24 mouse cellular contexts compared by ENCODE assay signal in the genomic region with DNA sequence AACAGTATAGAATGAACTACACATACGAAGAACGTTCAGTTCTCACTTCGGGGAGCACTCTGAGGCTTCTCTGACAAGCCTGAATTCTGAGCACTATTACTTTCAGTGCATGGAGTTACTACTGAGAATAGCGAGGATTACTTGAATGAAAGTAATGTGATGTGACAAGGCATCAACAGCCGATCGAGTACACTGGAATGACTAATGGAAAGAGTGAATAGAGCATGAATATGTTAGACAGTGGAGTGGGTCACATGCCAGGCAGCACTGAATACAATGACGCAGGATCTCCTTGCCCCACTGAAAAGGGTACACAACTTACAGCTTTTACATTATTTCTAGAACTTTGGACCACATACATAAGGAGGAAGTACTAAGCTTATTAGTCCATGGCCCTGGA.
A peak's percentile ranks its signal among the peaks of the same experiment; 100 is the strongest.
DNase-seq lines count a peak whose midpoint lies in the region; ATAC-seq and TF ChIP-seq lines count a peak whose summit lies in the region.
"Had no signal": no experiment of that assay in that cellular context is flagged by ENCODE, and none has a peak within 500 bp of the region (broad histone marks: within the 10 kb centered on the region; RNA-seq: fewer than 3 reads in every experiment).

No protein-coding gene starts in this region.

- H3K27ac ChIP-seq in midbrain, embryonic 12.5 days (replicated peaks), result no peak overlapping the region
- no peak overlapping the region for H3K27ac ChIP-seq in midbrain, embryonic 16.5 days (ENCODE audit: low read length)
- no peak overlapping the region for H3K27ac ChIP-seq in stomach, postnatal 0 days (replicated peaks)
- H3K27ac ChIP-seq: embryonic facial prominence, embryonic 13.5 days; embryonic facial prominence, embryonic 15.5 days; forebrain, embryonic 13.5 days had no signal

- TF ChIP-seq CTCF in brain, embryonic 14.5 days (IDR thresholded peaks at IDR 0.05; ENCODE audit: borderline replicate concordance, extremely low read depth, insufficient read depth, insufficient read length), result no peak
- TF ChIP-seq CTCF in stomach, postnatal 0 days (IDR thresholded peaks at IDR 0.05; ENCODE audit: low read depth), result no peak

- 64% methylated on average over 7 of the region's 7 CpGs for WGBS in midbrain, embryonic 12.5 days
- WGBS in midbrain, embryonic 16.5 days, result 60% methylated on average over 7 of the region's 7 CpGs
- 90% methylated on average over 7 of the region's 7 CpGs for WGBS in stomach, postnatal 0 days

- H3K4me3 ChIP-seq in midbrain, embryonic 12.5 days, result no peak overlapping the region
- H3K4me3 ChIP-seq in midbrain, embryonic 16.5 days (ENCODE audit: low read depth, low read length), result no peak overlapping the region
- no peak overlapping the region for H3K4me3 ChIP-seq in stomach, postnatal 0 days (ENCODE audit: low read depth, low read length)
- H3K4me3 ChIP-seq: embryonic facial prominence, embryonic 13.5 days; embryonic facial prominence, embryonic 15.5 days; forebrain, embryonic 13.5 days had no signal

- no peaks in the 10 kb centered on the region for H3K36me3 ChIP-seq in midbrain, embryonic 12.5 days
- H3K36me3 ChIP-seq in midbrain, embryonic 16.5 days (ENCODE audit: control insufficient read depth, insufficient read depth, low read length), result no peaks in the 10 kb centered on the region
- no peaks in the 10 kb centered on the region for H3K36me3 ChIP-seq in stomach, postnatal 0 days (ENCODE audit: control insufficient read depth, insufficient read depth, low read length)
- H3K36me3 ChIP-seq: embryonic facial prominence, embryonic 13.5 days; embryonic facial prominence, embryonic 15.5 days; G1E had no signal

- peak; percentile 44 for DNase-seq in Muller cell, postnatal 12 days (ENCODE audit: inconsistent ontology term)
- DNase-seq in brain, embryonic 14.5 days (ENCODE audit: low read depth), result peak; percentile 23
- DNase-seq in retina, embryonic 14.5 days (ENCODE audit: low spot score), result peak; percentile 34
- no peak for DNase-seq in adrenal gland, postnatal 10 days
- no peak for DNase-seq in heart, adult 11 months
- DNase-seq in stomach, postnatal 0 days (ENCODE audit: low spot score), result no peak
- DNase-seq: adrenal gland, adult 2 months; adrenal gland, postnatal 14 days; adrenal gland, postnatal 36 days; cerebellum, adult 11 months; cerebellum, adult 18-20 months; cerebellum, adult 8-10 months; cerebellum, adult 9-11 months; cerebellum, postnatal 14 days; cerebellum, postnatal 36 days; embryo, embryonic 11 days; forebrain, postnatal 0 days had no signal

- no peaks in the 10 kb centered on the region for H3K4me1 ChIP-seq in midbrain, embryonic 12.5 days
- no peaks in the 10 kb centered on the region for H3K4me1 ChIP-seq in midbrain, embryonic 16.5 days (ENCODE audit: control insufficient read depth, insufficient read depth, low read length)
- H3K4me1 ChIP-seq in stomach, postnatal 0 days (replicated peaks; ENCODE audit: control insufficient read depth, insufficient read depth), result no peaks in the 10 kb centered on the region
- H3K4me1 ChIP-seq: embryonic facial prominence, embryonic 15.5 days; forebrain, embryonic 13.5 days had no signal

- peak; percentile 55; the same call in 1 of the 2 replicates for ATAC-seq in midbrain, embryonic 12.5 days (ENCODE audit: low FRiP score, low read depth)
- no peak for ATAC-seq in midbrain, embryonic 16.5 days
- no peak for ATAC-seq in stomach, postnatal 0 days (ENCODE audit: low FRiP score, low TSS enrichment)
- ATAC-seq: forebrain, embryonic 13.5 days; forebrain, postnatal 0 days had no signal

- no peak overlapping the region for H3K4me2 ChIP-seq in midbrain, embryonic 12.5 days (replicated peaks)
- H3K4me2 ChIP-seq in midbrain, embryonic 16.5 days (ENCODE audit: low read length), result no peak overlapping the region
- H3K4me2 ChIP-seq in stomach, postnatal 0 days (replicated peaks; ENCODE audit: low read depth), result no peak overlapping the region
- H3K4me2 ChIP-seq: embryonic facial prominence, embryonic 13.5 days; embryonic facial prominence, embryonic 15.5 days; forebrain, embryonic 13.5 days had no signal

- no peak overlapping the region for H3K9ac ChIP-seq in midbrain, embryonic 12.5 days (replicated peaks)
- H3K9ac ChIP-seq in midbrain, embryonic 16.5 days (ENCODE audit: low read depth, low read length), result no peak overlapping the region
- H3K9ac ChIP-seq in stomach, postnatal 0 days (ENCODE audit: low read length), result no peak overlapping the region
- H3K9ac ChIP-seq: embryonic facial prominence, embryonic 13.5 days; embryonic facial prominence, embryonic 15.5 days; forebrain, embryonic 13.5 days; forebrain, postnatal 0 days had no signal

- no peaks in the 10 kb centered on the region for H3K27me3 ChIP-seq in midbrain, embryonic 12.5 days
- no peaks in the 10 kb centered on the region for H3K27me3 ChIP-seq in midbrain, embryonic 16.5 days (ENCODE audit: control insufficient read depth, insufficient read depth, low read depth, low read length)
- no peaks in the 10 kb centered on the region for H3K27me3 ChIP-seq in stomach, postnatal 0 days (ENCODE audit: control insufficient read depth, insufficient read depth, low read length)
- H3K27me3 ChIP-seq: CH12.LX; embryonic facial prominence, embryonic 15.5 days; forebrain, embryonic 13.5 days had no signal

- no peak for TF ChIP-seq POLR2A in brain, embryonic 14.5 days (IDR thresholded peaks at IDR 0.05; ENCODE audit: borderline replicate concordance, extremely low read depth, insufficient read depth, insufficient read length, poor library complexity, severe bottlenecking)

- no peaks in the 10 kb centered on the region for H3K9me3 ChIP-seq in midbrain, embryonic 12.5 days
- H3K9me3 ChIP-seq in midbrain, embryonic 16.5 days (replicated peaks; ENCODE audit: control insufficient read depth, low read length, poor library complexity, severe bottlenecking), result peaks cover 6% of the 10 kb centered on the region
- H3K9me3 ChIP-seq in stomach, postnatal 0 days (ENCODE audit: control insufficient read depth, low read length), result no peaks in the 10 kb centered on the region
- H3K9me3 ChIP-seq: embryonic facial prominence, embryonic 13.5 days; embryonic facial prominence, embryonic 15.5 days; forebrain, embryonic 13.5 days; G1E had no signal

- no peak for TF ChIP-seq EP300 in stomach, postnatal 0 days (optimal IDR thresholded peaks at IDR 0.05)

Comparison
In these comparisons a context has a peak if more than half of its experiments do, and no peak if none do; other contexts are left out.
1. DNase-seq: peak in Muller cell, postnatal 12 days (single experiment), brain, embryonic 14.5 days (single experiment) and retina, embryonic 14.5 days (single experiment); none in adrenal gland, postnatal 10 days (single experiment), heart, adult 11 months (single experiment) and stomach, postnatal 0 days (single experiment).